Mouse (Mus musculus) spleen, postnatal 14 days (tissue): ENCODE measurements around the gene Nxph1.

Source experiments
- DNase-seq, 2 experiments: peaks; one replicate each; pipeline ENCODE4 v3.0.0; 2021 to 2022; ENCODE audit warnings: low spot score in 2 of 2

Gene Nxph1

DNA sequence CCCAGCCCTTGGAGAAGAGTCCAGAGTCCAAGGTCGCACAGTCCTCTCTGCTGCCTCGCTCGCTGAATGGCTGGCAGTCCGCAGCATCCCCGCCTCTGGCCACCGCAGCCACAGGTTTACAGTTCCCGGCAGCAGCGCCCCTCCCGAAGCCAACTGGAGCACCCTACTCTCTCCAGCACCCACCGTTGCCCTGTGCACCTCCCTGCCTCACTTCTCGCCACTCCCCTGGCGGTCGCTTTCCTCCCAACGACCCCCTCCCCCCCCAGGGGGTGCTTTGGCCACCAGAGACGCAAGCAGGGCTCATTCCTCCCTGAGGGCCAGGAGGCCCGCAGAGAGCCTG, at the start of gene Nxph1:
Gene Nxph1, plus strand, starts transcription at position 301 of the 340 bp plus-strand sequence.
- no peak for DNase-seq

DNA sequence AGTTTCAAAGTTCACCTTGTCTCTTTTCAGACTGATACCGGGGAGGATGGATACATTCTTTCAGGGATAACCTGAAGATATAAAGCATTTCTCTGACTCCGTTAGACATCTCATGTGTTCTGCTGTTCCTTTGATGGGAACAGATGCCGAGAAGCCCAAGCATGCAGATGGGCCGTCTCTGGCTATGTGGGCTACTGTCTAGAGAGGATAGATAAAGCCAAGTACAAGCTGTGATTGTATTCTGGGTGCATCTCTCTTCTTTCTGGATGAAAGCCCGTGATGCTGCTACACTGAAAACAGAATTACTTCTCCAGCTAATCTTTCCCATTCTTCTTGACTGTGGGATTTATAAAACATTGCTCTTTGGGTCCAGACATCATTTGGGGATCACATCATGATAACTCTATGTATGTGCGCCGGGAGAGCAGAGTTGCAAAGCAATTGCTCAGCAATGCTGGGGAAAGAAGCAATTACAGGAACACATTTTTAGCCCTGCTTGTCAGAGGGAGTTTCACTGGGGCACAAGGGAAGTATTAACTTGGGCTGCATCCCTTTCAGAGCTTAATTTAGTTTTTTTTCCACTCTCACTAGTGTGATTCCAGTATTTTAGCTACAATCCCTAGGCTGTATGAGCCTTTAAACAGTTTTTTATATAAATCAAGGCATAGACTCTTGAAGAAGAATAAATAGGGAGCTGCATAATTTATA, 48.1 kb upstream of the Nxph1 start:
- DNase-seq: no peak

DNA sequence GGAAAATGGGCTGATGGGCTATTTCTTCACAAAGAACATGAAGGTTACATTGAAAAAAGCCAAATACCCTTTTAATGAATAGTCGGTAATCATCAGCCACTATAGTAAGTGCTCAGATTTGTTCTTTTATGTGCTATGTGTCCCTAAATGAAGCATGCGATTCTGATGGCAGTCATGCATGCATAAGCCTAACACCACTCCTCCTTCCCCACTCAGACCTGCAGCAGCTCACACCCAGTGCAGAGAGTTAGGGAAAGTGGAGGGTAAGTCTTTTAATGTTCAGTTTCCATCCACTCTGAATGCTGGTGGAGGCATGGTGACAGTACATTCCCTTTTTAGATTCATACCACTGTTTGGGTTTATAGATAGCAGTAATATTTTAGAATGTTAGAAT, 47.5 kb upstream of the Nxph1 start:
- DNase-seq: no peak

DNA sequence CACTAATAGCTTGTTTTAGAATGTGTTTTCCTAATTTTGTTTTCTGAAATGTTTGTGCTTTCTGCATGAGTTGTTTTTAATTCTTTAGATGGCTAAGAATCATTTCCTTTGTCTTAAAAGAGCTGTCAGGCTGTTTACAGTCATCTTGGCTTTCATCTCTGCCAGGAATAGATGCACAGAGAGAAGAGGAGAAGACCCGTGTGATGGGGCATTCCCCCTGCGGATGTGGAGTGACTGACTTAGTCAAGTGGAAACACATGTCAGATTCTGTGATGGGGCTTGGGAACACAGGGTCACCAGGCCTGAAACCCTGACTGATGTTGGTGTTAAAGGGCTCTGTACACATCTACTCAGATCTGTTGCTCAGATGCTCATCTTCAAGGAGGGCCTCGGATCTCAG, 40.3 kb upstream of the Nxph1 start:
- no peak for DNase-seq

DNA sequence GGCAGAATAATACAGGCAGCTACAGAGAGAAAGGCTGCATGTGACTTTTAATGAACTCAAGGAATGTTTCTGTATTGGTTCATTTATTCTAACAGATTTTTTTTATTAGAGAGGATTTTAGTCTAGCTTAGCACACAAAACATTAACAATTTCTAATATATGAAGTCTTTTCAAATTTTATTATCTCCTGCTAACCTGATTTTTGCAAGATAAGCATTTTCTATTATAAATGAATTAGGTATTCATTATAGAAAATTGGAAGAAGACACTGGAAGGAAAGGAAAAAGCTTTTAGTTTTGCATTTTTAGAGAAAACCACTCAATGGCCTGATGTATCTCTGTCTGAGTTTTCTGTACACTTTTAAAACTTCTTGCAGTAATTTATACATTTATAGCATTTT, 34.8 kb upstream of the Nxph1 start:
- DNase-seq: no peak

DNA sequence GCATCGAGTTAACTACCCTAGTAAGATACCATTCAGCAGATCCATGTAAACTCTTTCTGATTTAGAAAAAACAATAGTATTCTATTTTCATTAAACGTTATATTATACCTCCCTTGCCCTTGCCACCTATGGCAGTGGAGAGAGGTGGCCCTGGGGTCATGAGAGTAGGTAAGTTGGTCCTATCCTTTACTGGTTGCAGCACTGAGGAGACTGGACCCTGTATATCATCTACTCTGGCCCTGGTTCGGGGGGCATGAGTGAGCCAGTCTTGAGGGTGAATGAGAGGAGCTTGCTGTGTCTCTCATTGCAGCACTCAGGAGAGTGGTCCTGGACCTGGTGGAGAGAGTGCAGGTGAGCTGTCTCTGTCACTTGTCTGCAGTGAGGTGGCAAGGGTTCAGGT, 33.5 kb upstream of the Nxph1 start:
- no peak for DNase-seq

GRCm38 (mm10) chr6:8924481-8924880, 23.8 kb upstream of the Nxph1 start:
- no peak for DNase-seq

GRCm38 (mm10) chr6:8935241-8935640, 13.0 kb upstream of the Nxph1 start:
- DNase-seq: no peak

GRCm38 (mm10) chr6:8935705-8936104, 12.5 kb upstream of the Nxph1 start:
- peak in 1 of 2 experiments; percentile 21 for DNase-seq

- no peak for DNase-seq
Observed at GRCm38 (mm10) chr6:8936168-8936567, 12.1 kb upstream of the Nxph1 start.

DNA sequence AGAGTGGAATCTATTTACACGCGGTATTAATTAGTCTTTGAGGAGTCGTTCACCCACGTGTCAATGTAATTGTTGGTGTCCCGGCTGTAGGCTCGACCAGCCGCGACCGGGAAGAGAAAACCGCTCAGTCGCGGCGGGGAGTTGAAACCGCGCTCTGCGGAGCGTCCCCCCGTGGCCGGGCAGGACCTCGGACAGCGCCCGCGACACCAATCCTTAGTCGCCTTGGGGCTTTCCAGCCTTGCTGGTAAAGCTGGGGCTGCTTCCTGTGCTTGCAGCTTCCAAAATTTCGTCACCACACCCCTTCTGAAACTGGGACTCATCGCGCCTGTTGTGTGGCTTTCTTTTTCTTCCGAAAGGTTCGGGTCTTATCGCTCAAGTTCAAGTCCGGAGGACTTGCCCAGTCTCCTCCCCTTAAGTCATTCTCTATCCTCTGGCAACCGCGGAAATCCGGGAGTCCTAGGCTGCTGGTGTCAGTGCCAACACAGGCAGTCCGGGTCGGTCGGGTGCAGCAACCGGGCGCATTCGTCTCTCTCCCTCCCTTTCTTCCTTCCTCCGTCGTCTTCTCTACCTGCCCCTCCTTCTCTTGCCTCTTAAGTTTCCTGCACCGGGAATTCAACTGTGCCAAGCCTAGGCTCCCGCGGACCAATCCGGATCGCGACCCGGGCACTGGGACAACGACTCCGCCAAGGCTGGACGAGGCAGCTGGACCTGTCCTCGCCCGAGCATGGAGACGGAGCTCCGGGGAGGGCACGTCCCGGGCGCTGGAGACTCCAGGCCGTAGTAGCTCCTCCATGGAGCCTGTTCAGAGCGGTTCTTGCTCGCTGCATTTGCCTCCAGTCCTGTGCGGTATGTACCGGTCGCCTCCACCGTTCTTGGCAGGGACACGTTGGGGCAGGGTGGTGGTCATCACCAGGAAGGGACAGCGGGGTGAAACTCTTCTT, 510 bp downstream of the Nxph1 start:
- no peak for DNase-seq

- DNase-seq: no peak
Observed at GRCm38 (mm10) chr6:8949665-8950201, 1.5 kb downstream of the Nxph1 start.

GRCm38 (mm10) chr6:8950611-8951325, 2.5 kb downstream of the Nxph1 start:
- DNase-seq: no peak

DNA sequence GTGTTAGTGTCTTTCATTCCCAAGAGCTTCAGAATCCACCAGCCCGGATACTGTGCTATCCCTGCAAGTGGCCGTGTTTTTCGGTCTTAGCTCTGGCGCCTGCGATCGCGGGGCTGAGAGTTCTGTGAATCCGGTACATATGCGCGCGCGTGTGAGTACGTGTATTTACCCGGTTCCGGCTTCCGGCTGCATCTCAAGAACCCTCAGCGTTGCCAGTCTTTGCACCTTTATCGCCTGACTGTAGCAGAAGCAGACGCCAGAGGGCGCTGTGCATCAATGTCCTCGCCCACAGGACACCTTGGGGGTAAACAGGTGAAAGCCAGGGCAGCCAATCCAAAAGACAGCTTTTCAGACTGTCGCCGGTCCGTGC, 3.1 kb downstream of the Nxph1 start:
- DNase-seq: peak in 1 of 2 experiments; percentile 17

- DNase-seq: no peak
Observed at GRCm38 (mm10) chr6:8951884-8952590, 3.8 kb downstream of the Nxph1 start.

GRCm38 (mm10) chr6:8955817-8956529, 7.7 kb downstream of the Nxph1 start:
- DNase-seq: no peak

DNA sequence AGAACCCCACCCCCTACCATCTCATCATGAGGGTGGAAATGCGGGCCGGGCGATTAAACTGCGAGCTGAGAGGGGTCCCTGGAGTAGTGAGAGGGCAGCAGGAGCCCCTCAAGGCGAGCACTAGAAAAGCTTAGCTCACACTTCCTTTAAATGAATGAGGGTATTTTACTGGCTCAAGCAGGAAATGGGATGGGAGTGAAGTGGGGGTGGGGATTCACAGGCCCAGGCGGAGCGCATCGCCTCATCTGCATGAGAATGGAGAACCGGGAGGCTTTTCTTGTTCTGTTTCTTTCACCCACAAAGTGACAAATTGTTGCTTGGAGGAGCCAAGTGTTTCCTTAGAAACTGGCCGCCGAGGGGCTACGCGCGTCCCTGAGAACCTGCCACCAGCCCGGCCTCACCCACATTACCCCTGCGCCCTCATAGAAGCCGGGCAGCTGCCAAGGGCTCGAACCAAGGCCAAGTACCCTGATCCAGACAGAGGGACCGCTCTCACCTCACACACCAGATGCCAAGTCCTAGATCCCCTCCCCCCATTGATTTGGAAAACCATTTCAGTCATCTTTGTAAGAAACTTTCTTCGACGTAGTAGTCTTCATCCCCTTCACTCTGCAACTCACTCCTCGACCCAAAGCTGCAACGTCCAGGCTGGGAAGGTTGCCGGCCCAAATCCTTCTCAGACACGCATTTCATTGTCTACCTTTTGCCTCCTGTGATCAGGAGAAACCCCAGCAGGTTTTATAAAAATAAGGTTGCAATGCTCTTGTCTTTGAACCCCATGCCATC, 8.7 kb downstream of the Nxph1 start:
- no peak for DNase-seq

DNA sequence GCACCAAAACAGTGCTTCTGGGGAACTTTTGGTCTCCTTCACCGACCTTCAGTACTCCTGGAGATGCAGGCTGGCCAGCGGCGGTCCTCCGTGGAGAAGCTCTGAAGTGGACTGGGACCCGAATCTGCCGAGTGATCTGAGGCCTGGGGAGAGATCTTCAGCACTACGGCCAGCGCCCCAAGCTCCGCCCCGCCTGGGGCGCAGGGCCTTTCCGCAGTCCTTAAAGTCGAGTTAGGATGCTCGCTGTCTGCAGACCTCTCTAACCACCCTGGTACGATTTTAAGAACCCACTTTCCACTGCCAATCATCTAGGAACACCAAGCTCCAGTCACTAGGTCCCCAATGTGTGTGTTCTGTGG, 9.3 kb downstream of the Nxph1 start:
- DNase-seq: no peak

- no peak for DNase-seq
Observed at GRCm38 (mm10) chr6:8958081-8958919, 10.1 kb downstream of the Nxph1 start.
